Mouse (Mus musculus): ENCODE measurements around the gene Iqcn. TPM values are rescaled to one million over a fixed set of nuclear protein-coding genes. Genes with fewer than 3 reads are reported as not detected.

The Iqcn gene
- total and polyA plus RNA-seq, 3 experiments, result not detected

GRCm38 (mm10) chr8:70663691-70664090 is 39.6 kb upstream of the Iqcn start:
- H3K9me3 ChIP-seq (replicated peaks; ENCODE audit: insufficient read depth, low read length), result no peaks in the 10 kb centered on the region
- H3K27ac ChIP-seq (ENCODE audit: control insufficient read depth, low read depth, low read length), result no peak overlapping the region
- H3K4me3 ChIP-seq (ENCODE audit: control insufficient read depth in 1 of 2, insufficient read depth in 1 of 2, low read depth in 2 of 2, low read length in 2 of 2), result no peak overlapping the region
- no peak overlapping the region for H3K9ac ChIP-seq (ENCODE audit: control insufficient read depth, low read depth, low read length, poor library complexity, severe bottlenecking)
- no peak for DNase-seq (ENCODE audit: low read depth, low spot score)
- no peaks in the 10 kb centered on the region for H3K27me3 ChIP-seq (ENCODE audit: control insufficient read depth in 1 of 2, insufficient read depth in 2 of 2, low read length in 2 of 2)
- peaks cover under 1 to 9% of the 10 kb centered on the region in 2 experiments for H3K4me1 ChIP-seq (ENCODE audit: control insufficient read depth in 1 of 2, insufficient read depth in 2 of 2, low read length in 2 of 2)
- H3K79me2 ChIP-seq (ENCODE audit: control insufficient read depth, insufficient read depth, low read length, poor library complexity), result no peaks in the 10 kb centered on the region
- TF ChIP-seq USF2 (IDR thresholded peaks at IDR 0.05; ENCODE audit: borderline replicate concordance in 1 of 2, insufficient read depth in 1 of 2, low read depth in 1 of 2, low read length in 2 of 2) (no peak), NELFE (IDR thresholded peaks at IDR 0.05; ENCODE audit: low read depth, low read length) (no peak), HCFC1 (IDR thresholded peaks at IDR 0.05; ENCODE audit: low read depth, low read length) (no peak), KAT2A (conservative IDR thresholded peaks at IDR 0.05; ENCODE audit: low read depth, low read length) (no peak), ELF1 (IDR thresholded peaks at IDR 0.05; ENCODE audit: low read depth, low read length) (no peak), EP300 (IDR thresholded peaks at IDR 0.05; ENCODE audit: low read depth in 1 of 2, low read length in 2 of 2) (no peak), MAZ (IDR thresholded peaks at IDR 0.05; ENCODE audit: low read depth, low read length) (no peak), CTCF (IDR thresholded peaks at IDR 0.05 in 2 of 3, conservative IDR thresholded peaks at IDR 0.05 in 1 of 3; ENCODE audit: control insufficient read depth in 1 of 3, insufficient read depth in 1 of 3, low read depth in 2 of 3, low read length in 3 of 3, poor library complexity in 1 of 3, severe bottlenecking in 1 of 3) (no peak), CHD1 (IDR thresholded peaks at IDR 0.05; ENCODE audit: low read depth, low read length) (no peak), ZC3H11A (IDR thresholded peaks at IDR 0.05; ENCODE audit: low read depth, low read length) (no peak), CHD2 (IDR thresholded peaks at IDR 0.05; ENCODE audit: low read length) (no peak), UBTF (IDR thresholded peaks at IDR 0.05; ENCODE audit: borderline replicate concordance, insufficient read depth, low read depth, low read length) (no peak), JUND (IDR thresholded peaks at IDR 0.05; ENCODE audit: low read depth, low read length) (no peak), E2F4 (IDR thresholded peaks at IDR 0.05; ENCODE audit: borderline replicate concordance, low read depth, low read length) (no peak), POLR2AphosphoS2 (IDR thresholded peaks at IDR 0.05; ENCODE audit: low read length) (no peak), ZNF384 (IDR thresholded peaks at IDR 0.05; ENCODE audit: low read depth, low read length) (no peak), GABPA (IDR thresholded peaks at IDR 0.05; ENCODE audit: low read depth, low read length) (no peak)
- 0 out of 4 replicates have a peak, but pooled peaks cover 0 to 2% of the 10 kb centered on the region in 2 experiments for H3K36me3 ChIP-seq (ENCODE audit: control insufficient read depth in 1 of 2, insufficient read depth in 2 of 2, low read length in 2 of 2)

GRCm38 (mm10) chr8:70664631-70665030 is 38.6 kb upstream of the Iqcn start:
- Histone ChIP-seq H3K36me3 (ENCODE audit: control insufficient read depth in 1 of 2, insufficient read depth in 2 of 2, low read length in 2 of 2) (0 out of 4 replicates have a peak, but pooled peaks cover 0 to 2% of the 10 kb centered on the region in 2 experiments), H3K4me1 (ENCODE audit: control insufficient read depth in 1 of 2, insufficient read depth in 2 of 2, low read length in 2 of 2) (peaks cover 0 to 7% of the 10 kb centered on the region in 2 experiments; a peak in 3 of 4 replicates), H3K9ac (ENCODE audit: control insufficient read depth, low read depth, low read length, poor library complexity, severe bottlenecking) (0 out of 2 replicates have a peak overlapping the region, but pooled peaks have one; percentile 23), H3K4me3 (ENCODE audit: control insufficient read depth in 1 of 2, insufficient read depth in 1 of 2, low read depth in 2 of 2, low read length in 2 of 2) (peak overlapping the region in 1 of 2 experiments; percentile 31; a peak in 1 of 4 replicates), H3K27ac (ENCODE audit: control insufficient read depth, low read depth, low read length) (peak overlapping the region; percentile 33), H3K79me2 (ENCODE audit: control insufficient read depth, insufficient read depth, low read length, poor library complexity) (no peaks in the 10 kb centered on the region), H3K27me3 (ENCODE audit: control insufficient read depth in 1 of 2, insufficient read depth in 2 of 2, low read length in 2 of 2) (no peaks in the 10 kb centered on the region), H3K9me3 (replicated peaks; ENCODE audit: insufficient read depth, low read length) (no peaks in the 10 kb centered on the region)
- peak; percentile 66 for TF ChIP-seq ELF1 (IDR thresholded peaks at IDR 0.05; ENCODE audit: low read depth, low read length)
- peak; percentile 40; the same call in 1 of the 2 replicates for TF ChIP-seq HCFC1 (IDR thresholded peaks at IDR 0.05; ENCODE audit: low read depth, low read length)
- peak; percentile 97 for TF ChIP-seq ZNF384 (IDR thresholded peaks at IDR 0.05; ENCODE audit: low read depth, low read length)
- no peak for TF ChIP-seq GATA1 (IDR thresholded peaks at IDR 0.05; ENCODE audit: low read depth, low read length)
- peak; percentile 60 for DNase-seq (ENCODE audit: low read depth, low spot score)
